Mouse (Mus musculus): ENCODE results near the gene Olfr777. TPM values are rescaled to one million over a fixed set of nuclear protein-coding genes. Genes with fewer than 3 reads are reported as not detected.

Olfr777 gene
- polyA plus RNA-seq, 1 experiment from 2014 or later = not detected

Other genes starting within 250 kb of the Olfr777 start
- gene Olfr764-ps1, start 231.6 kb downstream of the Olfr777 start, polyA plus RNA-seq (2015; fragmentation: Nextera tagmentation; extraction: Ambion mirVana) = not detected in 2 replicates
- gene Olfr765, start 221.5 kb downstream of the Olfr777 start, polyA plus RNA-seq (2015; fragmentation: Nextera tagmentation; extraction: Ambion mirVana) = not detected in 2 replicates
- gene Olfr766-ps1, start 202.5 kb downstream of the Olfr777 start, polyA plus RNA-seq (2015; fragmentation: Nextera tagmentation; extraction: Ambion mirVana) = not detected in 2 replicates
- gene Olfr767, start 188.6 kb downstream of the Olfr777 start, polyA plus RNA-seq (2015; fragmentation: Nextera tagmentation; extraction: Ambion mirVana) = not detected in 2 replicates
- not detected in 2 replicates for gene Olfr768, start 172.1 kb downstream of the Olfr777 start, polyA plus RNA-seq (2015; fragmentation: Nextera tagmentation; extraction: Ambion mirVana)
- not detected in 2 replicates for gene Olfr769, start 153.6 kb downstream of the Olfr777 start, polyA plus RNA-seq (2015; fragmentation: Nextera tagmentation; extraction: Ambion mirVana)
- not detected in 2 replicates for gene Olfr770, start 132.5 kb downstream of the Olfr777 start, polyA plus RNA-seq (2015; fragmentation: Nextera tagmentation; extraction: Ambion mirVana)
- not detected in 2 replicates for gene Olfr771, start 106.7 kb downstream of the Olfr777 start, polyA plus RNA-seq (2015; fragmentation: Nextera tagmentation; extraction: Ambion mirVana)
- gene Olfr772, start 93.6 kb downstream of the Olfr777 start, polyA plus RNA-seq (2015; fragmentation: Nextera tagmentation; extraction: Ambion mirVana) = not detected in 2 replicates
- gene Olfr773, start 84.1 kb downstream of the Olfr777 start, polyA plus RNA-seq (2015; fragmentation: Nextera tagmentation; extraction: Ambion mirVana) = not detected in 2 replicates
- not detected in 2 replicates for gene Olfr774, start 35.3 kb downstream of the Olfr777 start, polyA plus RNA-seq (2015; fragmentation: Nextera tagmentation; extraction: Ambion mirVana)
- gene Olfr775, start 23.1 kb downstream of the Olfr777 start, polyA plus RNA-seq (2015; fragmentation: Nextera tagmentation; extraction: Ambion mirVana) = not detected in 2 replicates
- not detected in 2 replicates for gene Olfr776, start 12.4 kb downstream of the Olfr777 start, polyA plus RNA-seq (2015; fragmentation: Nextera tagmentation; extraction: Ambion mirVana)
- gene Olfr780, start 46.6 kb upstream of the Olfr777 start, polyA plus RNA-seq (2015; fragmentation: Nextera tagmentation; extraction: Ambion mirVana) = not detected in 2 replicates
- gene Olfr781, start 57.4 kb upstream of the Olfr777 start, polyA plus RNA-seq (2015; fragmentation: Nextera tagmentation; extraction: Ambion mirVana) = not detected in 2 replicates
- gene Olfr782, start 77.4 kb upstream of the Olfr777 start, polyA plus RNA-seq (2015; fragmentation: Nextera tagmentation; extraction: Ambion mirVana) = not detected in 2 replicates
- 0.06 TPM in 1 of 2 replicates, not detected in the other for gene Olfr784, start 112.6 kb upstream of the Olfr777 start, polyA plus RNA-seq (2015; fragmentation: Nextera tagmentation; extraction: Ambion mirVana)
- not detected in 2 replicates for gene Olfr785, start 133.9 kb upstream of the Olfr777 start, polyA plus RNA-seq (2015; fragmentation: Nextera tagmentation; extraction: Ambion mirVana)
- gene Olfr786, start 155.8 kb upstream of the Olfr777 start, polyA plus RNA-seq (2015; fragmentation: Nextera tagmentation; extraction: Ambion mirVana) = not detected in 2 replicates
- gene Olfr787, start 190.4 kb upstream of the Olfr777 start, polyA plus RNA-seq (2015; fragmentation: Nextera tagmentation; extraction: Ambion mirVana) = not detected in 2 replicates
- not detected in 2 replicates for gene Olfr788, start 199.5 kb upstream of the Olfr777 start, polyA plus RNA-seq (2015; fragmentation: Nextera tagmentation; extraction: Ambion mirVana)
- not detected in 2 replicates for gene Olfr789, start 213.3 kb upstream of the Olfr777 start, polyA plus RNA-seq (2015; fragmentation: Nextera tagmentation; extraction: Ambion mirVana)
- gene Olfr790, start 227.0 kb upstream of the Olfr777 start, polyA plus RNA-seq (2015; fragmentation: Nextera tagmentation; extraction: Ambion mirVana) = not detected in 2 replicates